Mouse (Mus musculus) heart, adult 11 months (tissue): Measurements from ENCODE around the gene Ptprk.

Experiments used
- DNase-seq: peaks from one replicate; pipeline ENCODE4 v3.0.0; 2022

Ptprk gene

DNA sequence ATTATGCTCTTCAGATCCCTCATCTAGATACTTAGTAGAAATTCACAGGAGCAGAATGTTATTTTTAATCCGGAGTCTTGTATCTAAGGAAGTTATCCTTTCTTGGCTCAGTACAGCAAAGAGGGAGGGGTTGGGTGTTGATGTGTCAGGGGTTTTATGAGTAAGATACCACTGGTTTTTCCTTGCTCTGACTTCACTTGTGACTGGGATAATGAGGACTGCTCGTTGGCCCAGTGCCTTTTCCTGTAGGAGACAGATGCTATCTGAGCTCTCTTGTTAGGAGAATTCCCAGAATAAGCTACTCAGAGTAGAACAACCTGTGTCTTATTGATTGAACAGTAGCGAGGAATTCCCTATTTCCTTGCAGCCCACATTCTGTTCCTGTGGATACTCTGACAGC lies 39.3 kb downstream of the Ptprk start:
- DNase-seq = peak; percentile 95

- peak; percentile 27 for DNase-seq
Observed at GRCm38 (mm10) chr10:28116982-28117381, 42.4 kb downstream of the Ptprk start.

- no peak for DNase-seq
Observed at GRCm38 (mm10) chr10:28118783-28119365, 44.3 kb downstream of the Ptprk start.

GRCm38 (mm10) chr10:28123881-28124280 lies 49.3 kb downstream of the Ptprk start:
- no peak for DNase-seq

GRCm38 (mm10) chr10:28128011-28128410 lies 53.4 kb downstream of the Ptprk start:
- DNase-seq = no peak

DNA sequence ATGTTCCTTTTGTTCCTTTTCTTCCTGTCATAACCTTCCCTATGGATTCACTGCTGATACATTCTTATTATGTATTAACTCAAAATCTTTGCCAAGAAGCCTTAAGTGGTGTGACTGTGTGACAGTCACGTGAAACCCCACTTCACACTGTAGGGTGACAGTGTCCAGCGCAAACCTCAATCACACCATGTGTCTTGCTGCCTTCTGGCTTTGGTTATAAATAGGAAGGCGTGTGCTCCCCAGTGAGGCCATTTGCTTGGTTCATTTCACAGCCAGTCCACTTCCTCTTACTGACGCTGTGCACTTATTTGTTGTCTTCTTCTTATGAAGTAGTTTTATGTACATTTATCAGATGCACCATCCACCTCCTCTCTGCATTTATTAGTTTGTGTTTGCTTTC lies 53.8 kb downstream of the Ptprk start:
- DNase-seq = no peak

- peak; percentile 89 for DNase-seq
Observed at GRCm38 (mm10) chr10:28130422-28130821, 55.8 kb downstream of the Ptprk start.

GRCm38 (mm10) chr10:28133770-28134169 lies 59.1 kb downstream of the Ptprk start:
- DNase-seq = no peak

GRCm38 (mm10) chr10:28138399-28138798 lies 63.8 kb downstream of the Ptprk start:
- no peak for DNase-seq

- DNase-seq = no peak
Observed at GRCm38 (mm10) chr10:28144459-28144858, 69.8 kb downstream of the Ptprk start.

DNA sequence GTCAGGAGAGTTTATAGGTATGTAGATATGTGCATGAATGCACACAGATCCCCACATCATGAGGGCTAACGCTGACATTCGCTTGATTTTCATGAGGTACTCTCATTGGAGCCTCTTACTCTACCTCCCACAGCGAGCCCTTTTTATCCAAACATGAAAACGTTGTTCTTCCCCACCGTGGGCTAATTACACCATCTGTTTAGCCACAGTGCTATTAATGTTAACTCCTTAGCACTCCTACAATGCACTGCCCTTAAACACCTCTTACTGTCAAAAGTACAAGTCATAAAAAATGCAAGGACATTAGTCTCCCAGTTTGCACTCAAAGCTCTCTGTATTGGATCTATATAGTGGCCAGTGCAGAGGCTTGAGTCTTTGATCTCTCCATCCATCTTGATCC lies 70.7 kb downstream of the Ptprk start:
- DNase-seq = no peak

- no peak for DNase-seq
Observed at GRCm38 (mm10) chr10:28155688-28156685, 81.4 kb downstream of the Ptprk start.

GRCm38 (mm10) chr10:28159716-28160115 lies 85.1 kb downstream of the Ptprk start:
- DNase-seq = no peak

DNA sequence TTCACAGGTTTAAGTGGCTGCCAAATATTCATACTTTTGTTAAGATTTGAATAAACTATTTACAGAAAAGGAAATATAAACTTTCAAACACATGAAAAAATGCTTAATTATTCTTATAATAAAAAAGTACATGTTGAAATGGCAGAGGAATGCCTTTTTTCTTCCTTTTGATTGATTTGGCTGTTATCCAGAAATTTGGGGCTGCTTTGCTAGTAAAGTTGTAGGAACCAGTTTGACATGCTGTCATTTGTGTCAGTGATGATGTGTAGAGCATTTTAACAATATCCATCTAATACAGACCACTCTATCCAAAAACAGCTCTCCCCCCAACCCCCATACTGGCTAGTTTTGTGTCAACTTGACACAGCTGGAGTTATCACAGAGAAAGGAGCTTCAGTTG lies 86.7 kb downstream of the Ptprk start:
- no peak for DNase-seq

DNA sequence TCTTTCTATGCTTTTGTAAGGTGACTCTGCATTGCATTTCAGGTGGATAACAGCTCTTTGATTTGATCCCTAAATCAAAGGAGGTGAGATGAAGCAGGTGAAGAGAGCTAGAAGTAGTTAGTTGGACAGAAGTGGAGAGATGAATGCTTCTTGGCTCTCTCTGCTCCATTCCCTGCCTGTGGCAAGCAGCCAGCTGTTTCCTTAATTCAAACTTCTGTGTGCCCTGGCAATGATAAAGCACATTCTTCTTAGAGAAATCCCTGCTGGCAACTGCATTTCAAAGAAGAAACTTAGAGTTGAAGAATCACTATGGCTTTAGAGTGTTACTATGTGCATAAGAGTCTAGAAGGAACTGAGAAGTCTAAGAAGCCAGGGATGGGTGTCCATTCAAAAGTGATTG lies 89.6 kb downstream of the Ptprk start:
- no peak for DNase-seq

GRCm38 (mm10) chr10:28164746-28165145 lies 90.1 kb downstream of the Ptprk start:
- no peak for DNase-seq

DNA sequence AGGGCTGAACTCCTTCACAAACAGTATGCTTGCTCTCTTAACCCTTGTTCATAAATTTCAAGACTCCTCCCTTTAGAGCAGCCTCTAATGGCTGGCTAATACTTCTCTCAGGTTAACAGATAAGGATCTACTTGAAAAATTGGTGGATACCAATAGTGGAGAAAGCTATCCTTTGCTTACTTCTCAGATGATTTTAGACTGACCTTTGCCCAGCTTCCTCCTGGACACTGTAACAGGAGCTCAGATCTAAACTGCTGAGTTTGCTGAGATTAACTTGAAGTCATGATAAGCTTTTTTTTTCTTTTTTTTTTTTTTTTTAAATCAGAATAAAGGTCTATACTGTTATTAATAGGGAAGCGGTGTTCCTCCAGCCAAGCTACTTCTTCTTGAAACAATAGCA lies 92.0 kb downstream of the Ptprk start:
- DNase-seq = no peak

- DNase-seq = no peak
Observed at GRCm38 (mm10) chr10:28167097-28167496, 92.5 kb downstream of the Ptprk start.

DNA sequence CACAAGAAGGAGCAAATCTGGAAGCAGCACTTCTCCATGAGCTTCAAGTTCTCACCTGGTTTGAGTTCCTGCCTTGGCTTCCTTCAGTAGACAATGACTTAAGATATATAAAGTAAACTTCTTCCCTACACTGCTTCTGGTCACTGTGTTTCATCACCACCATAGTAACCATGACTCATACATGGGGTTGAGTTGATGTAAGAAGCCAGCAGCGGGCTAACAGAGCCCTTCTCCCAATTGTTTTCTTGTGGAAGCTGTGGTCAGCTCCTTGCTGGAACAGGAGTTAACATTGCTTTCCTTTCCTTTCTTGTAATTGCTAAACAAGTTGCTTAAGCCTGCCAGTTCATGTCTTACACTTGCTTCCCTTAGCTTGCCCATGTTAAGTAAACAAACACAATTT lies 96.6 kb downstream of the Ptprk start:
- DNase-seq = no peak

DNA sequence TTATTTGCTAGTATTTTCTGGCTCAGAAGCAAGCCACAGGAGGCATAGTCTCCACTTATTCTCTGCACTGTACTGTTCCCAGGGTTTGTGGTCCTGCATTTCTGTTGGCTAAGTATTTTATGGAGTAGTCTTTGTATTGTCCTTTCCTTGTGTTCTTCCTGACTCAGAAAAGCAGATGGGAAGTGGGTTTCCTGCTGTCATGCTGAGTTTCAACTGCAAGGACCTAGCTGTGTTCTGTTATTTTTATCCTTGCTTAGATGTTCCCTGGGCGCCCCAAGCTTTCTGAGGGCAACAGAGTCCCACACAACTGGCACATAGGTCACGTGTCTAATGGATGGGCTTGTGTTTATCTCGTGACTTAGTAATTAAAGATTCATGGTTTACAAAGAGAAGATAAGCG lies 104.3 kb downstream of the Ptprk start:
- DNase-seq = no peak

DNA sequence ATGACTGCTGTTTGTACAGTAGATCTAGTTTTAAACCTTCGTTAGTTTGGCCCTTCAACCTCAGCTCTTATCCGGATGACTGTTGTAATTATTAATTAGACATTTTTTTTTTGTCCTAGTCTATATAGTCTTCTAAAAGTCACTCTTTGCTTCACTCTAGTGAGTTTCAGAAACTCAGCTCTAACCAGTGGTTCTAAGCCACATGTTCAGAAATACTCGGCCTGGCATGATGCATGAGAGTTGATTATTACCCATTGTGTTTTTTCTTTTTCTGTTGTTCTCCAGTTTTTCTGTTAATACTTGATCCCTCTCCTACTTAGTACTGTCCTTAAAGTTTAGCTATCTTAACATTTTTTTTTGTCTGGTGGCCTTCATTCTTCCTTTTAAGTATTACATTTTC lies 107.5 kb downstream of the Ptprk start:
- DNase-seq = no peak

GRCm38 (mm10) chr10:28184675-28185074 lies 110.1 kb downstream of the Ptprk start:
- peak; percentile 80 for DNase-seq

DNA sequence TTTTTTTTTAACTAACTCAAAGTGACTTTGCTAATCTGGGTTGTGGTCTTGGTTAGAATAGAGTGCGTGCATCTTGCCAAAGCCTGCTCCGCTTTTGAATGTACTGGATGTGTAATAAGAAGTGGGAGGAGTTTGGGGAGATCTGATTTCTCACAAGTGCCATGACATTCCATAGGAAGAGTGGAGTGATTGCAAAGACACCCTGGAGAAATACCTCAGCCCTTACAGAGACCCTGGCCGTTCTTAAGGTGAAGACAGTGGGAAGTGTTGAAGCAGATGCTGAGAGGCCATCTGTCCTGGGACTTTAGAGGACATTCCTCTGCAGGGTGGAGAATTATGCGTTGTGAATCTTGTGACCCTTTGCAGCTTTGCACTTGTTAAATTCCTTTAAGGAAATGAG lies 110.7 kb downstream of the Ptprk start:
- DNase-seq = no peak
